Mouse (Mus musculus): ENCODE results near the gene Wnt5b. TPM values are rescaled to one million over a fixed set of nuclear protein-coding genes. Genes with fewer than 3 reads are reported as not detected.

The Wnt5b gene
- polyA plus RNA-seq, 1 experiment from 2014 or later: 6.6 TPM

GRCm38 (mm10) chr6:119407818-119408217 lies 136.3 kb downstream of the Wnt5b start:
- WGBS: 65% methylated on average over 6 of the region's 6 CpGs
- Histone ChIP-seq H3K4me1 (replicated peaks; ENCODE audit: control insufficient read depth, insufficient read depth, low read length) (no peaks in the 10 kb centered on the region), H3K4me2 (replicated peaks) (no peak overlapping the region), H3K27ac (no peak overlapping the region), H3K27me3 (ENCODE audit: control insufficient read depth, insufficient read depth, low read length) (no peaks in the 10 kb centered on the region), H3K4me3 (replicated peaks; ENCODE audit: low read length) (no peak overlapping the region), H3K9me3 (ENCODE audit: control insufficient read depth, low read length) (no peaks in the 10 kb centered on the region), H3K9ac (no peak overlapping the region), H3K36me3 (replicated peaks; ENCODE audit: control insufficient read depth, insufficient read depth) (no peaks in the 10 kb centered on the region)
- DNase-seq (ENCODE audit: low spot score): no peak
- ATAC-seq (ENCODE audit: low FRiP score): no peak

GRCm38 (mm10) chr6:119406528-119406927 lies 137.6 kb downstream of the Wnt5b start:
- H3K4me1 ChIP-seq (replicated peaks; ENCODE audit: control insufficient read depth, insufficient read depth, low read length): no peaks in the 10 kb centered on the region
- no peaks in the 10 kb centered on the region for H3K36me3 ChIP-seq (replicated peaks; ENCODE audit: control insufficient read depth, insufficient read depth)
- H3K4me2 ChIP-seq (replicated peaks): no peak overlapping the region
- DNase-seq (ENCODE audit: low spot score) (no peak), ATAC-seq (ENCODE audit: low FRiP score) (no peak)
- no peak overlapping the region for H3K4me3 ChIP-seq (replicated peaks; ENCODE audit: low read length)
- H3K27ac ChIP-seq: no peak overlapping the region
- no peaks in the 10 kb centered on the region for H3K9me3 ChIP-seq (ENCODE audit: control insufficient read depth, low read length)
- H3K27me3 ChIP-seq (ENCODE audit: control insufficient read depth, insufficient read depth, low read length): no peaks in the 10 kb centered on the region
- no peak overlapping the region for H3K9ac ChIP-seq
- 85% methylated on average over 8 of the region's 8 CpGs for WGBS

GRCm38 (mm10) chr6:119405310-119405709 lies 138.8 kb downstream of the Wnt5b start:
- Histone ChIP-seq H3K4me3 (replicated peaks; ENCODE audit: low read length) (no peak overlapping the region), H3K9me3 (ENCODE audit: control insufficient read depth, low read length) (no peaks in the 10 kb centered on the region), H3K27ac (no peak overlapping the region), H3K36me3 (replicated peaks; ENCODE audit: control insufficient read depth, insufficient read depth) (no peaks in the 10 kb centered on the region), H3K9ac (no peak overlapping the region), H3K4me1 (replicated peaks; ENCODE audit: control insufficient read depth, insufficient read depth, low read length) (no peaks in the 10 kb centered on the region), H3K27me3 (ENCODE audit: control insufficient read depth, insufficient read depth, low read length) (no peaks in the 10 kb centered on the region), H3K4me2 (replicated peaks) (no peak overlapping the region)
- DNase-seq (ENCODE audit: low spot score) (no peak), ATAC-seq (ENCODE audit: low FRiP score) (no peak)
- WGBS: 83% methylated on average over 7 of the region's 7 CpGs

GRCm38 (mm10) chr6:119404854-119405253 lies 139.3 kb downstream of the Wnt5b start:
- no peaks in the 10 kb centered on the region for H3K9me3 ChIP-seq (ENCODE audit: control insufficient read depth, low read length)
- no peaks in the 10 kb centered on the region for H3K36me3 ChIP-seq (replicated peaks; ENCODE audit: control insufficient read depth, insufficient read depth)
- H3K4me2 ChIP-seq (replicated peaks): no peak overlapping the region
- no peak overlapping the region for H3K4me3 ChIP-seq (replicated peaks; ENCODE audit: low read length)
- H3K27ac ChIP-seq: no peak overlapping the region
- H3K4me1 ChIP-seq (replicated peaks; ENCODE audit: control insufficient read depth, insufficient read depth, low read length): no peaks in the 10 kb centered on the region
- no peaks in the 10 kb centered on the region for H3K27me3 ChIP-seq (ENCODE audit: control insufficient read depth, insufficient read depth, low read length)
- 93% methylated on average over 4 of the region's 4 CpGs for WGBS
- no peak overlapping the region for H3K9ac ChIP-seq
- no peak for ATAC-seq (ENCODE audit: low FRiP score)
- no peak for DNase-seq (ENCODE audit: low spot score)

- DNase-seq (ENCODE audit: low spot score) (no peak), ATAC-seq (ENCODE audit: low FRiP score) (no peak)
- Histone ChIP-seq H3K27ac (no peak overlapping the region), H3K9me3 (ENCODE audit: control insufficient read depth, low read length) (no peaks in the 10 kb centered on the region), H3K27me3 (ENCODE audit: control insufficient read depth, insufficient read depth, low read length) (no peaks in the 10 kb centered on the region), H3K36me3 (replicated peaks; ENCODE audit: control insufficient read depth, insufficient read depth) (no peaks in the 10 kb centered on the region), H3K4me1 (replicated peaks; ENCODE audit: control insufficient read depth, insufficient read depth, low read length) (no peaks in the 10 kb centered on the region), H3K9ac (no peak overlapping the region), H3K4me2 (replicated peaks) (no peak overlapping the region), H3K4me3 (replicated peaks; ENCODE audit: low read length) (no peak overlapping the region)
- 86% methylated on average over 3 of the region's 3 CpGs for WGBS
Measured at GRCm38 (mm10) chr6:119402976-119403375, 141.2 kb downstream of the Wnt5b start.

- no peaks in the 10 kb centered on the region for H3K36me3 ChIP-seq (replicated peaks; ENCODE audit: control insufficient read depth, insufficient read depth)
- no peak overlapping the region for H3K9ac ChIP-seq
- WGBS: 88% methylated on average over 8 of the region's 8 CpGs
- no peak overlapping the region for H3K4me3 ChIP-seq (replicated peaks; ENCODE audit: low read length)
- H3K9me3 ChIP-seq (ENCODE audit: control insufficient read depth, low read length): no peaks in the 10 kb centered on the region
- H3K27ac ChIP-seq: no peak overlapping the region
- H3K4me1 ChIP-seq (replicated peaks; ENCODE audit: control insufficient read depth, insufficient read depth, low read length): no peaks in the 10 kb centered on the region
- ATAC-seq (ENCODE audit: low FRiP score) (no peak), DNase-seq (ENCODE audit: low spot score) (no peak)
- no peak overlapping the region for H3K4me2 ChIP-seq (replicated peaks)
- H3K27me3 ChIP-seq (ENCODE audit: control insufficient read depth, insufficient read depth, low read length): no peaks in the 10 kb centered on the region
Measured at GRCm38 (mm10) chr6:119401545-119402304, 142.4 kb downstream of the Wnt5b start.

- Histone ChIP-seq H3K9me3 (ENCODE audit: control insufficient read depth, low read length) (no peaks in the 10 kb centered on the region), H3K27me3 (ENCODE audit: control insufficient read depth, insufficient read depth, low read length) (no peaks in the 10 kb centered on the region), H3K36me3 (replicated peaks; ENCODE audit: control insufficient read depth, insufficient read depth) (no peaks in the 10 kb centered on the region), H3K4me3 (replicated peaks; ENCODE audit: low read length) (no peak overlapping the region), H3K27ac (no peak overlapping the region), H3K4me1 (replicated peaks; ENCODE audit: control insufficient read depth, insufficient read depth, low read length) (no peaks in the 10 kb centered on the region), H3K9ac (no peak overlapping the region), H3K4me2 (replicated peaks) (no peak overlapping the region)
- WGBS: 91% methylated on average over 3 of the region's 3 CpGs
- no peak for DNase-seq (ENCODE audit: low spot score)
- ATAC-seq (ENCODE audit: low FRiP score): no peak
Measured at GRCm38 (mm10) chr6:119400649-119401048, 143.5 kb downstream of the Wnt5b start.

- H3K4me3 ChIP-seq (replicated peaks; ENCODE audit: low read length): no peak overlapping the region
- no peak for DNase-seq (ENCODE audit: low spot score)
- H3K9ac ChIP-seq: no peak overlapping the region
- H3K27ac ChIP-seq: no peak overlapping the region
- WGBS: 90% methylated on average over 3 of the region's 3 CpGs
- H3K9me3 ChIP-seq (ENCODE audit: control insufficient read depth, low read length): no peaks in the 10 kb centered on the region
- H3K4me1 ChIP-seq (replicated peaks; ENCODE audit: control insufficient read depth, insufficient read depth, low read length): no peaks in the 10 kb centered on the region
- no peaks in the 10 kb centered on the region for H3K27me3 ChIP-seq (ENCODE audit: control insufficient read depth, insufficient read depth, low read length)
- H3K4me2 ChIP-seq (replicated peaks): no peak overlapping the region
- ATAC-seq (ENCODE audit: low FRiP score): no peak
- H3K36me3 ChIP-seq (replicated peaks; ENCODE audit: control insufficient read depth, insufficient read depth): no peaks in the 10 kb centered on the region
Measured at GRCm38 (mm10) chr6:119399371-119399770, 144.8 kb downstream of the Wnt5b start.

- DNase-seq (ENCODE audit: low spot score): no peak
- H3K9me3 ChIP-seq (ENCODE audit: control insufficient read depth, low read length): no peaks in the 10 kb centered on the region
- H3K36me3 ChIP-seq (replicated peaks; ENCODE audit: control insufficient read depth, insufficient read depth): no peaks in the 10 kb centered on the region
- 84% methylated on average over 5 of the region's 5 CpGs for WGBS
- ATAC-seq (ENCODE audit: low FRiP score): no peak
- no peaks in the 10 kb centered on the region for H3K4me1 ChIP-seq (replicated peaks; ENCODE audit: control insufficient read depth, insufficient read depth, low read length)
- H3K9ac ChIP-seq: no peak overlapping the region
- no peak overlapping the region for H3K4me2 ChIP-seq (replicated peaks)
- H3K4me3 ChIP-seq (replicated peaks; ENCODE audit: low read length): no peak overlapping the region
- no peak overlapping the region for H3K27ac ChIP-seq
- H3K27me3 ChIP-seq (ENCODE audit: control insufficient read depth, insufficient read depth, low read length): no peaks in the 10 kb centered on the region
Measured at GRCm38 (mm10) chr6:119396309-119396634, 147.9 kb downstream of the Wnt5b start.

Measured in hindbrain, embryonic 14.5 days (tissue).